Mouse (Mus musculus): ENCODE data around the gene Sirt4.
"Not testable (repeated sequence)": the region's sequence is repeated elsewhere in the genome, so short reads cannot be mapped to it uniquely, and the experiment has no call there.

The Sirt4 gene
- long read RNA-seq, experiment 1, partial matches to known transcripts: 0 of 6 reads
- long read RNA-seq, experiment 1, other reads (novel, unspliced or antisense): 3 of 6 reads
- long read RNA-seq, experiment 2, transcript Sirt4-201 (5 exons, 1,794 nt): major isoform, 11 of 13 reads
- long read RNA-seq, experiment 2, partial matches to known transcripts: 0 of 13 reads
- long read RNA-seq, experiment 2, other reads (novel, unspliced or antisense): 2 of 13 reads

- intact Hi-C loops (cut with DNase I): no loop called here
Observed at GRCm38 (mm10) chr5:115483947-115484920, at the start of gene Sirt4. Sirt4 (minus strand) TSS chr5:115484725.

- intact Hi-C loops (cut with DNase I): no loop called here
Observed at GRCm38 (mm10) chr5:115531671-115532270, 47.2 kb upstream of the Sirt4 start.

GRCm38 (mm10) chr5:115530447-115530809 lies 45.9 kb upstream of the Sirt4 start:
- intact Hi-C loops (cut with DNase I): no loop called here

- intact Hi-C loops (cut with DNase I): no loop called here
Observed at GRCm38 (mm10) chr5:115529742-115530446, 45.4 kb upstream of the Sirt4 start.

- intact Hi-C loops (cut with DNase I): no loop called here
Observed at GRCm38 (mm10) chr5:115529364-115529741, 44.8 kb upstream of the Sirt4 start.

GRCm38 (mm10) chr5:115528128-115528527 lies 43.6 kb upstream of the Sirt4 start:
- intact Hi-C loops (cut with DNase I): no loop called here

GRCm38 (mm10) chr5:115526456-115527202 lies 42.1 kb upstream of the Sirt4 start:
- intact Hi-C loops (cut with DNase I): no loop called here

GRCm38 (mm10) chr5:115525943-115526342 lies 41.4 kb upstream of the Sirt4 start:
- intact Hi-C loops (cut with DNase I): no loop called here

- intact Hi-C loops (cut with DNase I): no loop called here
Observed at GRCm38 (mm10) chr5:115525416-115525815, 40.9 kb upstream of the Sirt4 start.

GRCm38 (mm10) chr5:115524471-115524870 lies 39.9 kb upstream of the Sirt4 start:
- intact Hi-C loops (cut with DNase I): no loop called here

GRCm38 (mm10) chr5:115523971-115524370 lies 39.4 kb upstream of the Sirt4 start:
- intact Hi-C loops (cut with DNase I): no loop called here

- intact Hi-C loops (cut with DNase I): no loop called here
Observed at GRCm38 (mm10) chr5:115522981-115523499, 38.5 kb upstream of the Sirt4 start.

GRCm38 (mm10) chr5:115522531-115522930 lies 38.0 kb upstream of the Sirt4 start:
- intact Hi-C loops (cut with DNase I): no loop called here

- intact Hi-C loops (cut with DNase I): no loop called here
Observed at GRCm38 (mm10) chr5:115521553-115522461, 37.3 kb upstream of the Sirt4 start.

GRCm38 (mm10) chr5:115520325-115520869 lies 35.9 kb upstream of the Sirt4 start:
- intact Hi-C loops (cut with DNase I): no loop called here

- intact Hi-C loops (cut with DNase I): not testable (repeated sequence)
Observed at GRCm38 (mm10) chr5:115518214-115518613, 33.7 kb upstream of the Sirt4 start.

GRCm38 (mm10) chr5:115517501-115517900 lies 33.0 kb upstream of the Sirt4 start:
- intact Hi-C loops (cut with DNase I): no loop called here

GRCm38 (mm10) chr5:115516908-115517307 lies 32.4 kb upstream of the Sirt4 start:
- intact Hi-C loops (cut with DNase I): no loop called here

Data from adrenal gland (tissue).